Mouse (Mus musculus) ES-E14 (cell line): ENCODE results near the gene Tiam1.

Experiments used
- CHD2 ChIP-seq: IDR thresholded peaks from 2 replicates; pipeline ENCODE4 v1.6.1; 2014; ENCODE audit warnings: mild to moderate bottlenecking, low read depth, low read length, inconsistent platforms
- HCFC1 ChIP-seq: IDR thresholded peaks from 2 replicates; pipeline ENCODE4 v1.6.1; 2012; ENCODE audit warnings: low read length, inconsistent platforms, borderline replicate concordance; ENCODE audit not compliant: insufficient read depth
- MAFK ChIP-seq: IDR thresholded peaks from 2 replicates; pipeline ENCODE4 v1.6.1; 2014; ENCODE audit warnings: mild to moderate bottlenecking, low read depth, low read length, inconsistent platforms; ENCODE audit not compliant: insufficient read depth
- ZC3H11A ChIP-seq: IDR thresholded peaks from 2 replicates; pipeline ENCODE4 v1.6.1; 2012; ENCODE audit warnings: low read depth, mild to moderate bottlenecking, inconsistent platforms, low read length, borderline replicate concordance
- ZNF384 ChIP-seq: IDR thresholded peaks from 2 replicates; pipeline ENCODE4 v1.6.1; 2012; ENCODE audit warnings: low read depth, low read length, inconsistent platforms

DNA sequence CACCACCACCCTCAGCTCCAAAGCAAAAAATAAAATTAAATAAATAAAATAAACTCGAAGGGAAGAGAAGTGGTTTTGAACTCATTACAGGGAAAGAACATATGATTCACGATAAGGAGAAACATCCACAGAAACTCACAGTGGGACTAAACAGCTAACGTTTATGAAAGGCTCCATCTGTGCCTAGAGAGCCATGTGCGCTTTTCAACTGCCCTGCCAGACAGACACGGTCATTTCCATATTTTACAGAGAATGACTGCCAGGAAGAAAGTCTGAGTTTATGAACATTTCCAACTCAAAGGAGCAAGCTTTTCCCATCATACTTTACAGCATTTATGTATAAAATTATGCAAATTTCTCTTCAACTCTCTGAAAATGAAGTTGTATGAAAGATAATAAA is 386.2 kb downstream of the Tiam1 start:
- TF ChIP-seq MAFK (no peak), ZNF384 (no peak), CHD2 (no peak), HCFC1 (no peak), ZC3H11A (no peak)
